Mouse (Mus musculus): ENCODE measurements at regions not wholly inside any gene's neighbourhood (a gene's known extent, or its start where the extent isn't known, plus 50 kb on each side); places are given as distances from the start of the nearest gene placed in this dataset.

DNA sequence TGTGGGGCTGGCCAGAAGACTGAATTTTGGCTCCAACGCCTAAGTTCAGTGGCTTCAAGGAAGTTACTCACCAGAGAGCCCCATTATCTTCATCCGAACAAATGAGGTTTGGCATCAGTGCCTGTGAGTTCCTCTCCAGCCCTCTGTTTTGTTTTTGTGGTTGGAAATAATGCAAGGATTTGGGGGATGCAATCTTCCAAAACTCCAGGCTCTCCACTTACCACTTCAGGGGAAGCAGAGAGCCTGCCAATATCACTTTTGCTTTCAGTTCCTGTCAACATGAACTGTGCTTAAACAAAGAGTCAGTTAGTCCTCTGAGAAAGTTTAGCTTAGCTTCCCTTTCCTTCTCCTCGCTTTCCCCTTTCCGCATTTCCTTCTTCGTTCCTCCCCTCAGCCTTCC lies 189.4 kb upstream of the Hmga2 start:
- TF ChIP-seq CTCF (IDR thresholded peaks at IDR 0.05; ENCODE audit: borderline replicate concordance, extremely low read depth, insufficient read depth, insufficient read length): no peak
- no peak for TF ChIP-seq POLR2A (IDR thresholded peaks at IDR 0.05; ENCODE audit: borderline replicate concordance, extremely low read depth, insufficient read depth, insufficient read length, poor library complexity, severe bottlenecking)
- no peak for DNase-seq (ENCODE audit: low read depth)

DNA sequence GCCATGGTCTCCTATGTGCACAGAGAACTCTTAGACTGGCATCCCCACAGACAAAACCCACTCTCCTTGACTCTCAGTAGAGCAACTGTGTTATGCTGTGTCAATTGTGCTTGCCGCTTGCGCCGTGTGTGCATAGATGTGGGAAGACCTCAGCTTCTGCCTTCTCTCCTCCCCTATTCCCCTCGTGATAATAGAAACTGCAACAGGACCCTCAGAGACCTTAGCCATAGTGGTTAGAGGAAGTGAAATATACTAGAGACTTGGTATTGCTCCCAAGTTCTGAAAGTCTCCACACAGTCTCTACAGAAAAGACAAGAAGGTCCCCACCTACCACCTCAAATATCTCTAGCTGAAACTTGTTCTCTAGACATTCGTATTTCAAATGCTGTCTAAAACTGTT lies 188.2 kb upstream of the Hmga2 start:
- DNase-seq (ENCODE audit: low read depth): no peak
- TF ChIP-seq POLR2A (IDR thresholded peaks at IDR 0.05; ENCODE audit: borderline replicate concordance, extremely low read depth, insufficient read depth, insufficient read length, poor library complexity, severe bottlenecking) (no peak), CTCF (IDR thresholded peaks at IDR 0.05; ENCODE audit: borderline replicate concordance, extremely low read depth, insufficient read depth, insufficient read length) (no peak)

DNA sequence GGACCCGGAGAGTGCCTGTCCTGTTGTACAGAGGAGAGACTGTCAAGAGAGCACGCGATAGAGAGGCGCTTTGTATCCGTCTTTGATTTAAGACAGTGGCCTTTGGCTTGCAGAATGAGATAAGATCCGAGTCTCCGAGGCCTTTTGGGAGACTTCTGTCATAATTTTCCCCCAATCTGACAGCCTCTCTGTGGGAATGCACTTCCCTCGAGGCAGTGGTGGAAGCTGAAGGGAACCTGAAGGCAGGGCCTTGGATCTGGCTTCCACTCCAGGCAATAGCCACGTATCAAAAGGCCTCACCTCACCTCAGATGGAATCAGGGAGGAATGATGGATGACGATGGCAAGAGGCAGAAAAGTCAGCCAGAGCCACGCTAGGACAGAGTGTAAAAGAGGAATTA lies 187.1 kb upstream of the Hmga2 start:
- TF ChIP-seq CTCF (IDR thresholded peaks at IDR 0.05; ENCODE audit: borderline replicate concordance, extremely low read depth, insufficient read depth, insufficient read length) (no peak), POLR2A (IDR thresholded peaks at IDR 0.05; ENCODE audit: borderline replicate concordance, extremely low read depth, insufficient read depth, insufficient read length, poor library complexity, severe bottlenecking) (no peak)
- no peak for DNase-seq (ENCODE audit: low read depth)

DNA sequence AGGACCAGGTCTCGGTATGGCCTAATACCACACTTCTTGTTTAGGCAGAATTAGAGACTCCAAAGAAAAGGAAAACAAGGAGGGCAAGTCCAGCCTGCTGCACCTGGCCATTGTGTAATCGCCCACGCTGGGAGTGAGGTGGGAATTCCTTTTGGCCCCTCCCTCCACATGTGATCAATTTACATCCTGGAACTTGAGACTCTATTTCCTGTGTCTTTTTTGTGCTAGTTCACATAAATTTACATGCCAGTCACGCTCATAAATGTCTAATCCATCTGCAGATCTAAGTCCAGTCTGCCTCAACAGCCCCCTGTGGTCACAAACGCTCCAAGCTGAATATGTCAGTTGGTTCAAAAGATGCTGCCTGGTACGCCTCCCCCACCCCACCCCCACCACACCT lies 184.2 kb upstream of the Hmga2 start:
- DNase-seq (ENCODE audit: low read depth): peak; percentile 65
- no peak for TF ChIP-seq POLR2A (IDR thresholded peaks at IDR 0.05; ENCODE audit: borderline replicate concordance, extremely low read depth, insufficient read depth, insufficient read length, poor library complexity, severe bottlenecking)
- TF ChIP-seq CTCF (IDR thresholded peaks at IDR 0.05; ENCODE audit: borderline replicate concordance, extremely low read depth, insufficient read depth, insufficient read length): no peak

DNA sequence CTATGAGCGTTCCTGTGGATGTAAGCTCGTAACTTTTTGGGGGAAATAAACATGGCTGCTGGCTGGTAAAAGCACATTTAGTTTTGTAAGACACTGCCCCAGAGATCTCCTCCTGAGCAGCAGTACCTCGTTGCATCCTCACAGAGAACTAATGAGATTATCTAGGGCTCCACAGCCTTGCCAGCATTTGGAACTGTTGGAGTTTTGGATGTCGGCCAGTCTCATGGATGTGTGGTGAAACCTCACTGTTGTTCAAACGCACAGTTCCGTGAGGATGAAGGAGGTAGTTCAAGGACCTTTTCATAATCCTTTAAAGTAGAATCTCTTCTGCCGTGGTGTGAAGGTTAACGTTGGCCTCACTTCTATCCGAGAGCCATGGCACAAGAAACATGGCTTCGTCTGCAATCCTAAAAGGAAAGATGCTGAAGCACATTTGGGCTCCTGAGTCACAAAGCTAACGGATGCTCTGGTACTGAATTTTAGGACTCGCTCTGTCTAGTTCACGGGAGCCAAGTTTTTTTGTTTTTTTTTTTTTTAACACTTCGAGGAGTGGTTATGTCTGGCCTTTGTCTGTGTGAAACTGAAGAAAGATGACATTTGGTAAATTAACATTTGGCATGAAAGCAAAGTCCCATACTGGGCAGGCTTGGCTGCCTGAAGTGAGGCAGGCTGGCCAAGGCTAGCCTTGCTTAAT lies 179.1 kb upstream of the Hmga2 start:
- DNase-seq (ENCODE audit: low read depth): peak; percentile 90
- TF ChIP-seq POLR2A (IDR thresholded peaks at IDR 0.05; ENCODE audit: borderline replicate concordance, extremely low read depth, insufficient read depth, insufficient read length, poor library complexity, severe bottlenecking) (no peak), CTCF (IDR thresholded peaks at IDR 0.05; ENCODE audit: borderline replicate concordance, extremely low read depth, insufficient read depth, insufficient read length) (no peak)

DNA sequence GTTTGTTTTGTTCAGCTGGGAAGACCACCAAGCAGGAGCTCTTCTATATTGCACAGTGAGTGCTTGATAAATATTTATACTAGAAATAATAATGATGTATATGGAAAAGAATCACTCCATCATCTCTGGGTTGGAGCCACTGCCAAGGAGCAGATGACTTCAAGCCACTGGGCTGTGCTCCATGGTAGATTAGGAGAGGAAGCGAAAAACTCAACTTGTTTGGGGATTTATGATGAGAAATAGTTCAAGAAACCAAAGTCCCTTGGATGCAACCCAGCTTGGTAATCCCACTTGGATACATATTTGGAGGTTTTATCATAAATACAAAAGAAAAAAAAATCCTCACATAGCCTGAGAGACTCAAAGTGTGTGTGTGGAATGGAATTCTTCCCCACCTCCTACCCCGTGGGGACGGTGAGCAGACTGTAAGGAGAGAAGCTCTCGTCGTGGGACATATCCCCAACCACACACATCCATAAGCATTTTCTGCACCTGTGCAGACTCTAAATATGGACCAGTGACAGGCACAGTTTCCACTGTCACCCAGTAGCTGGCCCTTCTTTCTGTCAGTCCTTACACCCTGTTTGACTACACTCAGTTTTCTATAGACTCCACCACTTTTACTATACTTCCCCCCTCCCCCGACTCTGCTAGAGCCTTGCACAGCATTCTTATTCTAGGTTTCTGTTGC lies 176.4 kb upstream of the Hmga2 start:
- DNase-seq (ENCODE audit: low read depth): no peak
- TF ChIP-seq POLR2A (IDR thresholded peaks at IDR 0.05; ENCODE audit: borderline replicate concordance, extremely low read depth, insufficient read depth, insufficient read length, poor library complexity, severe bottlenecking) (no peak), CTCF (IDR thresholded peaks at IDR 0.05; ENCODE audit: borderline replicate concordance, extremely low read depth, insufficient read depth, insufficient read length) (no peak)

DNA sequence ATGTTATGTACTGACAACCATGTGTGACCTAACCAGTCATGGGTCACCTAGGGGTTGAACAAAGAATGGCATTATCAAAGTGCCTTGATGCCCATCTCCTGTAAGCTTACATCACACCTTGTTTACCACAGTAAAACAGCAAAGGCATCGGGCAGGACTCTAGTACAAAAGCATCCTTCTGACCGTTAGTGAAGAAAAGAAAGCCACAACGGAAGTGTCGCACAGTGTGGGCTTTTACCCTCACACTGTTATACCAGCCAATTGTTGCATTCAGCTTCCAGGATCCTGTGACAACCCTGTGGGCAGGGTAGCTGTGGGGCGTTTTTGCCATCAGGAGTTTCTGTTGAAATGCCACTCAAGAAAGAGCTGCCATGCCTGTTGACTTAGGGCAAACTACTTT lies 175.6 kb upstream of the Hmga2 start:
- DNase-seq (ENCODE audit: low read depth): no peak
- TF ChIP-seq POLR2A (IDR thresholded peaks at IDR 0.05; ENCODE audit: borderline replicate concordance, extremely low read depth, insufficient read depth, insufficient read length, poor library complexity, severe bottlenecking): no peak
- TF ChIP-seq CTCF (IDR thresholded peaks at IDR 0.05; ENCODE audit: borderline replicate concordance, extremely low read depth, insufficient read depth, insufficient read length): no peak

DNA sequence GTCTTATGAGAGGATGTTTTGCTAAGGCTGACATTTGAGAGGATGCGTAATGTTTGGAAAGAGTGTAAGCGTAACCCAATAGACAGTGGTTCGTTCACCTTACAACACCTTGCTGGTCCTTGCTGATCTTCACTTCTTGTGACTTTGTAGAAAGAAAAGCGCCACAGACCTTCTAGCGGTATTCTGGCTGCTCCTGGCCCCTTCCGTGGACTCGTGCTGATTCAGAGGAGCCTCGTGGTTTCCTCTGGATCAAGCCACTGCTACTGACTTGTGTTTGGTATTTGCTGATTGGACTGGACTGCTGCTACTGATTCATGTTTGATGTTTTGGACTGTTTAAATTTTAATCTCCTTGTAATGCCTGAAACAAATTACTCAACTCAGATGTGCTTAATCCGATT lies 174.1 kb upstream of the Hmga2 start:
- TF ChIP-seq POLR2A (IDR thresholded peaks at IDR 0.05; ENCODE audit: borderline replicate concordance, extremely low read depth, insufficient read depth, insufficient read length, poor library complexity, severe bottlenecking) (no peak), CTCF (IDR thresholded peaks at IDR 0.05; ENCODE audit: borderline replicate concordance, extremely low read depth, insufficient read depth, insufficient read length) (no peak)
- no peak for DNase-seq (ENCODE audit: low read depth)

DNA sequence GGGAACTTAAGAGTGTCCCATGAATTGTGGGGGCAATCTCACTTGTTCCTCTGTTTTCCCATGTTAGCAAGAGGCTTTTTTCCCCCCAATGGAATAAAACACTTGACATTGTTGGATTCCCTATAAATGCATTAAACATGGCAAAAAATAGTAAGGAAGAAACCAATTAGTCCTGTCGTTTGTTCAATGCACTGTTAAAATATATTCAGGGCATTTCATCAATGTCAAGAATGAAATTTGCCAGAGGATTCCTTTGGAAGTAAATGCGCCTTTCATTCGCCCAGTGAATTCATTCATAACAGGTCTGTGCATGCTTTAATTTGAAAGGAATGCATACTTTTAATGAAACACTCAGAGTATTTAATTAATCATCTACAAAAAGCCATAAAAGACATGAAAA lies 172.5 kb upstream of the Hmga2 start:
- no peak for DNase-seq (ENCODE audit: low read depth)
- TF ChIP-seq POLR2A (IDR thresholded peaks at IDR 0.05; ENCODE audit: borderline replicate concordance, extremely low read depth, insufficient read depth, insufficient read length, poor library complexity, severe bottlenecking) (no peak), CTCF (IDR thresholded peaks at IDR 0.05; ENCODE audit: borderline replicate concordance, extremely low read depth, insufficient read depth, insufficient read length) (no peak)

DNA sequence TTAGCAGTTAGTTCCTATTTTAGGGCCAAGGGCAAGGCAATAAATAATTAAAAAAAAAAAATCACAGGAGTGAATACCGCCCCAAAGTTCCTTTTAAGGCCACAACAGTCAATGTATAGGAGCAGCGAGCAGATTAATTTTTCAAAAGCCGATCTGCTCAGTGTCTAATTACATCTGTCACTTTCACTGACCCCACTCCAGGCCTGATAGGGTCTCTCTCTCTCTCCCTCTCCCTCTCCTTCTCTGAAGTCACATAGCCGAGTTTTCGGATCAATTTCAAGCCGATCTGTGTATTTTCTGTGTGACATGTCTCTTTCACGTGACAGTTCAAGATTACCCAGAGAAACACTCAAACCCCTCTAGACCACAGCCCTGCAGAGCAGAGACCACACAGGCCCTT lies 171.8 kb upstream of the Hmga2 start:
- TF ChIP-seq POLR2A (IDR thresholded peaks at IDR 0.05; ENCODE audit: borderline replicate concordance, extremely low read depth, insufficient read depth, insufficient read length, poor library complexity, severe bottlenecking) (no peak), CTCF (IDR thresholded peaks at IDR 0.05; ENCODE audit: borderline replicate concordance, extremely low read depth, insufficient read depth, insufficient read length) (no peak)
- DNase-seq (ENCODE audit: low read depth): no peak

DNA sequence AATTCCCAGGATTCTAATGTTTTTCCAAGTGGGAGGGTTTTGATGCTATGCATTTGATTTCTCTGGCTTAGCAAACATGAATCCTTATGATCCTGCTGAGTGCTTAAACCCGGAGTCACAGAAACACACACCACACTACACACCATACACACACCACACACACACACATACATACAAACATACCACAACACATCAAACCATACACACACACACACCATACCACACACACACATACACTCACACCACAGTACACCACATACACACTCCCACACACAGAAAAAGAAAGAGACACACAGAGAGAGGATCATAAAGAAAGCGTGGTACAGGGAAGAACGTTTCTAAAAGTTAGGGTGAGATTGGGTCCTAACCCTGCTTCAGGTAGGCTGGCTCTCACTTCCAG lies 171.1 kb upstream of the Hmga2 start:
- TF ChIP-seq CTCF (IDR thresholded peaks at IDR 0.05; ENCODE audit: borderline replicate concordance, extremely low read depth, insufficient read depth, insufficient read length): no peak
- TF ChIP-seq POLR2A (IDR thresholded peaks at IDR 0.05; ENCODE audit: borderline replicate concordance, extremely low read depth, insufficient read depth, insufficient read length, poor library complexity, severe bottlenecking): no peak
- no peak for DNase-seq (ENCODE audit: low read depth)

DNA sequence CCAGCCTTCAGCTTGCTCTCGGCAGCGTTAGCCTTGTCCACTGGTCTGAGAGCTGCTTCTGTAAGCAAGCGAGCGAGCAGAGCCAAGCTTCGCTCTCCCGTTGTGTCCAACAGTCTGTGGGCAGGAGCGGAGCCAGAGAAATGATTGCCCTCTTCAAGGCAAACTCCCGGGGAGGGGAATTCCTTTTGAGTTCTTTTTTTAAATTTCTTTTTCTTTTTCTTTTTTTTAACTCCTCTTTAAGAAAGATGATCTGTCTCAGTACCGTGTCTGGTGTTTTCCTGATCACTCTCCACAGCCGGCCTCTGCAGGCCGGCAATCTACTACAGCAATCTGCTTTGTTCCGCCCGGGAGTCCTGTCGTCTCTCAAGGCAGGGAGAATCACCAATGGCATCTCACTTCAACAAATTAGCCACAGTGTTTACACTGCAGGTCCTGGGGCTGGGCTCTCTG lies 170.6 kb upstream of the Hmga2 start:
- DNase-seq (ENCODE audit: low read depth): peak; percentile 83
- TF ChIP-seq POLR2A (IDR thresholded peaks at IDR 0.05; ENCODE audit: borderline replicate concordance, extremely low read depth, insufficient read depth, insufficient read length, poor library complexity, severe bottlenecking): no peak
- TF ChIP-seq CTCF (IDR thresholded peaks at IDR 0.05; ENCODE audit: borderline replicate concordance, extremely low read depth, insufficient read depth, insufficient read length): no peak
